Mouse (Mus musculus): ENCODE data around the gene Slbp.

GRCm38 (mm10) chr5:33658664-33659050 lies 6.3 kb upstream of the Slbp start:
- TF ChIP-seq CTCF (IDR thresholded peaks at IDR 0.05; ENCODE audit: low read depth, low read length) (no peak), POLR2A (IDR thresholded peaks at IDR 0.05; ENCODE audit: extremely low read depth, insufficient read depth, low read length) (no peak)

Measured in liver, adult 2 months (tissue).